Mouse (Mus musculus): Measurements from ENCODE around the gene Slc46a1.

Gene Slc46a1

DNA sequence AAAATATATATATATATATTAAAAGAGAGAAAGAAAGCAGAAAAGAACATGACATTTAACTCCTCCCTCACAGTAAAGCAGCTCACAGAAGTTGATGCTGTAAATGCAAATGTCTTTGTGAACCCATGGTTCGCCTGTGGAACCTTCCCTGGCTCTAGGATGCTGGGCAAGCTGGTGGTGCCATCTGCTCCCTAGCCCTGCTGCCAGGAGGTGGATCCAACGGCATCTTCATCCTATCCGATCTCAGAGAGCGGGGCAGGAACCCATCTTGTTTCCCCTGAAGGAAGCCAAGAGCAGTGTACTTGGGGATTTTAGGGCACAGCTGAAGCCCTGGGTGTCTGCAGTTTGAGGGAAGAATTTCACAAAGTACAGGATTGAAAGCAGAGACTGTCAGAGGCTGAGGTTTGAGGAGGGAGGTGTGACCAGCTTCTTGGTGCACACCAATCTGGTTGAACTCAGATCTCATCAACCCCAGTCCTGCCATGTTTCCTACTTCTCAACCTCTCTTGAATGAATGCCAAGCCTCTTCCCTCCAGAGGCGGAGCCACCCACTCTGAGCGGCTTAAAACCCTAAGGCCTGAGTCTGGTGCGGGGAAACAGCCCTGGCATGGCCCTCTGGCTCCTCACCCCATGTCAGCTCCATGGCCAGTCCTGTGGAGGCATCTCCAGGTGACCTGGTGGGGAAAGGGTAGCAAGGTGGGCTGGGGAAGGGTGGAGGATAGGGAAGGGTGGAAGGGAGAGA, 37.6 kb downstream of the Slc46a1 start, which contains the start of gene Sebox:
Gene Sebox, plus strand, starts transcription at position 539 of the 742 bp plus-strand sequence.
- DNase-seq (ENCODE audit: low read depth, low spot score): no peak

GRCm38 (mm10) chr11:78505430-78505829, 39.9 kb downstream of the Slc46a1 start:
- DNase-seq (ENCODE audit: low read depth, low spot score): no peak

DNA sequence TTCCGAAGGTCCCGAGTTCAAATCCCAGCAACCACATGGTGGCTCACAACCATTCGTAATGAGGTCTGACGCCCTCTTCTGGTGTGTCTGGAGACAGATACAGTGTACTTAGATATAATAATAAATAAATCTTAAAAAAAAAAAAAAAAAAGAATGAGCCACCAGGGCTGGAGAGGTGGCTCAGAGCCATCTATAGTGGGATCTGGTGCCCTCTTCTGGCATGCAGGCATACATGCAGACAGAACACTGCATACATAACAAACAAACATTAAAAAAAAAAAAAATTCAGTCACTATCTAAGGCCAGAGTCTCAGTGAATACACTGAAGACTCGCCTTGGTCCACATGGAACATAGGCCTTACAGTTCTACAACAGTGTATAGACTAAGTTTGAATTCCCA, 43.7 kb downstream of the Slc46a1 start:
- peak; percentile 68 for DNase-seq (ENCODE audit: low read depth, low spot score)

GRCm38 (mm10) chr11:78512025-78512957, 46.8 kb downstream of the Slc46a1 start, which contains the start of the genes Tmem199 and Poldip2:
Tmem199 (minus strand) TSS chr11:78512172.
Poldip2 (plus strand) TSS chr11:78512193.
- peak; percentile 96 for DNase-seq (ENCODE audit: low read depth, low spot score)

- DNase-seq (ENCODE audit: low read depth, low spot score): no peak
These were observed 47.8 kb downstream of the Slc46a1 start for GRCm38 (mm10) chr11:78513106-78513790.

- peak; percentile 53 for DNase-seq (ENCODE audit: low read depth, low spot score)
These were observed 50.2 kb downstream of the Slc46a1 start for GRCm38 (mm10) chr11:78515549-78516325.

DNA sequence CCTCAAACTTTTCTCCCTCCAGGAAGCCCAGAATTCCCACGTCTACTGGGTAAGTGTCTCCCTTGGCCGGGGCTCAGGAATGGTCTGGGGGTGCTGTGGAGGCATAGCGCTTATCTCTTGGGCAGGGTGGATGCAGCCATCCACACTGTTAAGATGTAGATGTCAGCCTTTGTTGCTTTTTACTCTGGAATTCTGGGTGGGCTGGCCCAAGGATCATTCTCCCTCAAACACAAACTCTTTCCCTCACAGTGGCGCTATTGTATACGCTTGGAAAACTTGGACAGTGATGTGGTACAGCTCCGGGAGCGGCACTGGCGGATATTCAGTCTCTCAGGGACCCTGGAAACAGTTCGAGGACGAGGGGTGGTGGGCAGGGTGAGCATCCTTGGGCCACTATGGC, 53.4 kb downstream of the Slc46a1 start:
- DNase-seq (ENCODE audit: low read depth, low spot score): no peak
